Mouse (Mus musculus): ENCODE measurements at regions not wholly inside any gene's neighbourhood (a gene's known extent, or its start where the extent isn't known, plus 50 kb on each side); places are given as distances from the start of the nearest gene placed in this dataset.

- no peak for DNase-seq (ENCODE audit: low spot score in 2 of 2)
- intact Hi-C loops (cut with DNase I), result no loop called here
Measured at GRCm38 (mm10) chr2:128360517-128360916, 230.5 kb upstream of the Spdye4c start.

GRCm38 (mm10) chr2:128361436-128361835 is 229.6 kb upstream of the Spdye4c start:
- no peak for DNase-seq (ENCODE audit: low spot score in 2 of 2)
- intact Hi-C loops (cut with DNase I), result no loop called here

DNA sequence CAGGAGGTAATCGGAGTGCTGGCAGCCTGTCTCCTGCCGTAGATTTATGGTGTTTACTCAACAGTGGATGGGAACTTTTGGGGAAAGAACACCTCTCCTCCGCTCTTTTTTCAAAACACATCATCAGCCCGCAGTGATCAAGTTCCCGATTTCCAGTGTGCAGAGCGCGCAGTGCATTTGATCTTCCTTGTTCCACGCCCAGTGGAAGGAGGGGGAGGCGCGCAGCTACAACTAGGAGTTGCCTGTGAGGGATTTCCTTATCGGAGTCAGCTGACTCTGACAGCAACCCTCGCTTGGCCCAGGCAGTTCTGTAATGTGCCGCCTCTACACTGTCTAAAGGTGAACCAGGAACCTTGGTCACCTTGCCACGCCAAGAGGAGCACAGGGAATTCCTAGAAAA is 226.8 kb upstream of the Spdye4c start:
- intact Hi-C loops (cut with DNase I), result no loop called here
- no peak for DNase-seq (ENCODE audit: low spot score in 2 of 2)

DNA sequence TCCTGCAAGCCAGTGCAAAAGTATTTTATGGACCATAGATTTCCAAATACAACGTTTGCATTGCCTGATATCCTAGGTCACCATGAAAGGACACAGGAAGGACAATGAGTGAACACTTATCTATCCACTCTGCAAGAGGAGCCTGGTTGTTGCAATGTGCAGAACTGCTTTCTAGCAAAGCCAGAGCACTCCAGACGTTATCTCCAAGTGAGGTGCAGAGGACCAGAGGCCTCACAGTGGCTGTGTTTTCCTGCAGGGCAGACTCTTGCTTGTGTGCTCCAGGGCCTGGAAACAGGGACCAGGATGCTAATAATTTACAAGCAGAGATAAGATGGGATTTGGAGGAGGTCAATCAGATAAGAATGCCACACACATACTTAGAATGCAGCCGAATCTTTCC is 226.0 kb upstream of the Spdye4c start:
- no peak for DNase-seq (ENCODE audit: low spot score in 2 of 2)
- intact Hi-C loops (cut with DNase I), result no loop called here

GRCm38 (mm10) chr2:128365775-128366174 is 225.2 kb upstream of the Spdye4c start:
- no peak for DNase-seq (ENCODE audit: low spot score in 2 of 2)
- intact Hi-C loops (cut with DNase I), result no loop called here

GRCm38 (mm10) chr2:128367266-128368150 is 223.5 kb upstream of the Spdye4c start:
- intact Hi-C loops (cut with DNase I), result no loop called here
- no peak for DNase-seq (ENCODE audit: low spot score in 2 of 2)

GRCm38 (mm10) chr2:128368534-128369273 is 222.3 kb upstream of the Spdye4c start:
- intact Hi-C loops (cut with DNase I), result no loop called here
- no peak for DNase-seq (ENCODE audit: low spot score in 2 of 2)

- intact Hi-C loops (cut with DNase I), result no loop called here
- no peak for DNase-seq (ENCODE audit: low spot score in 2 of 2)
Measured at GRCm38 (mm10) chr2:128370821-128371220, 220.2 kb upstream of the Spdye4c start.

GRCm38 (mm10) chr2:128372204-128372603 is 218.8 kb upstream of the Spdye4c start:
- intact Hi-C loops (cut with DNase I), result no loop called here
- no peak for DNase-seq (ENCODE audit: low spot score in 2 of 2)

GRCm38 (mm10) chr2:128373363-128374252 is 217.4 kb upstream of the Spdye4c start:
- peak in 1 of 2 experiments; percentile 25 for DNase-seq (ENCODE audit: low spot score in 2 of 2)
- intact Hi-C loops (cut with DNase I), result no loop called here

- intact Hi-C loops (cut with DNase I), result no loop called here
Measured at GRCm38 (mm10) chr2:128374253-128374566, 216.8 kb upstream of the Spdye4c start.

DNA sequence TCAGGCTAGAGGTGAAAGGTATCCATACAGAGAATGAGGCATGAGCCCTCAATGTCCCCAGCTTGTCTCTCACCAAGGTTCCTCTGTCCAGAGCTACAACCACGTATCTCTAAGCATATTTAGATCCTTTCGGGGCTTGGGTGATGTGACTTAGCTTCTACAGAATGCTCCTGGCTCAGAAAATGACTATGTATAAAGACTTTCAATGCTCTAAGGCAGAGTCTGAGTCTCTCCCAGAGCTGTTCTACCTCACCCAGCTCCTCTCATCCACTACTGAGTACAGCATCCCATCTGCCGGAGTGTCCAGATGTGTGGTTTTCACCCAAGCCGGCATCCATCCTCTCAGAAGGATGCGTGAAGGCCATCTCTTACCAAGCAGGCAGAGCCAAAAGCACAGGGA is 216.1 kb upstream of the Spdye4c start:
- intact Hi-C loops (cut with DNase I), result no loop called here
- no peak for DNase-seq (ENCODE audit: low spot score in 2 of 2)

More at GRCm38 (mm10) chr2:128374253-128374566, 216.8 kb upstream of the Spdye4c start:
- no peak for DNase-seq (ENCODE audit: low spot score in 2 of 2)

GRCm38 (mm10) chr2:128375827-128376226 is 215.2 kb upstream of the Spdye4c start:
- intact Hi-C loops (cut with DNase I), result no loop called here
- DNase-seq (ENCODE audit: low spot score in 2 of 2), result no peak

- intact Hi-C loops (cut with DNase I), result no loop called here
- DNase-seq (ENCODE audit: low spot score in 2 of 2), result no peak
Measured at GRCm38 (mm10) chr2:128377176-128377575, 213.8 kb upstream of the Spdye4c start.

DNA sequence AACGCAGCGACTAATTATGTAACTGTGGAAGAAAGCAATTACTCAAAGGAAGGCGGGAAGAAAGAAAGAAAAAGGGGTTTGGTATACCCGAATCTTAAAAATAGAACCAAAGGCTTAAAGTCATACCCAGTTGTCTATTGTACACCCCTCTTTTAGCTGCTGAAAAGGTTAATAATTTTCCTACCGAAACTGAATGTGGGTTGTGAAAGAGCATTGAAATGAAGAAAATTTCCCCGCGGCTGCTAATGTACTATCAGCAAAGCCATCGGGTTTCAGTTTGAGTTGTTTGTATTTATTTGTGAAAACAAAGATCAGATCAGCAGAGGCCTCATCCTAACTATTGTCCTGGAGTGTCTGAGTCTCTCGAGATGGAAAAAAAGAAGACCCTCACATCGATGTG is 213.3 kb upstream of the Spdye4c start:
- DNase-seq (ENCODE audit: low spot score in 2 of 2), result no peak

DNA sequence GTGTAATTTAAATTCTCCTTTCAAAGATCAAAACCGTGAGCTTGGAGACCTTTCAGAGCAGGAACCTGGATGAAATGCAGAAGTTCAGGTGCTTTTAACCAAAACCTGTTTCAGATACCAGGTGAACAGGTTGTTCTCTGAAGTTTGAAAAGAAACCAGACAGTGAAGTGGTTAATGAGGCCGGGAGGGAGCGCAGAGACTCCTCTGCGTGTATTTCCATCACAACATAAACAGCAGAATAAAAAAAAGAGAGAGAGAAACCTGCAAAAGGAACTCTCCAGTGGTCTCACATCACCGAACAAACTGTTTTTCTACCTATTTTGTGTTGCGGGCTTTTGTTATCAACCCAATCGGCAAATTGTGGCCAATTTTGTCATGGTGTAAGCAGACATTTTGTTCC is 212.6 kb upstream of the Spdye4c start:
- no peak for DNase-seq (ENCODE audit: low spot score in 2 of 2)
- intact Hi-C loops (cut with DNase I), result no loop called here

More for the DNA sequence above, 213.3 kb upstream of the Spdye4c start:
- intact Hi-C loops (cut with DNase I), result no loop called here

DNA sequence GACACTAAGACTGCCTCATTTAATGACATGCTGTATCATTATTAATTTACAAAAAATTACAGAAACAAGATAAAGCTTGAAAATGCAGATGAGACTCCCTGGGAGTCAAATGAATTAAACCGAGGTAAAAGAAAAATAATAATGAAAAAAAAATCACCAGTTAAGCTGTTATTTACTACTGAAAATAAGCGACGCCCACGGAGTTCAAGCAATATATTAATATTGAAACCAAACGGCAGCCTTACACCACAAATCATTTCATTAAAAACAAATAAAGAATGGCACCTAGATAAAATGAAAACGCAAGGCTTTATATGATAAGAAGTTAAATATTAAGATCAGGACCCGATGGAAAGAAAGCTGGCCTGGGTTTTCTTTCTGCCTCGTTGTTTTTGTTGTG is 211.9 kb upstream of the Spdye4c start:
- intact Hi-C loops (cut with DNase I), result no loop called here
- DNase-seq (ENCODE audit: low spot score in 2 of 2), result no peak

GRCm38 (mm10) chr2:128379554-128379953 is 211.5 kb upstream of the Spdye4c start:
- intact Hi-C loops (cut with DNase I), result no loop called here
- peak in 1 of 2 experiments; percentile 43 for DNase-seq (ENCODE audit: low spot score in 2 of 2)

GRCm38 (mm10) chr2:128380581-128380980 is 210.4 kb upstream of the Spdye4c start:
- intact Hi-C loops (cut with DNase I), result loop anchor here (5.0 kb wide), 1 partner anchor 78 kb away; no protein-coding TSS in a partner anchor

GRCm38 (mm10) chr2:128381684-128382205 is 209.3 kb upstream of the Spdye4c start:
- no peak for DNase-seq (ENCODE audit: low spot score in 2 of 2)
- intact Hi-C loops (cut with DNase I), result loop anchor here (5.0 kb wide), 1 partner anchor 79 kb away; no protein-coding TSS in a partner anchor

More at GRCm38 (mm10) chr2:128380581-128380980, 210.4 kb upstream of the Spdye4c start:
- DNase-seq (ENCODE audit: low spot score in 2 of 2), result no peak
